Mouse (Mus musculus): ENCODE measurements around the gene Mars. TPM values are rescaled to one million over a fixed set of nuclear protein-coding genes. Genes with fewer than 3 reads are reported as not detected.

Mars gene
- total and polyA plus RNA-seq, 3 experiments: 143 to 224 (median 161) TPM

GRCm38 (mm10) chr10:127324495-127324894 lies 12.9 kb upstream of the Mars start:
- 0 out of 2 replicates have a peak overlapping the region, but pooled peaks have one; percentile 87 for H3K9ac ChIP-seq (ENCODE audit: insufficient read depth, low read depth)
- dilution Hi-C loops (cut with MboI; ENCODE audit: extremely low pct_ligation_motif_present, extremely low pct_unique_long_range_greater_than_20kb, low sequenced_read_pairs) (no loop called here), in situ Hi-C loops (cut with MboI; ENCODE audit: low pct_ligation_motif_present, low pct_unique_long_range_greater_than_20kb, low sequenced_read_pairs) (no loop called here)
- peak overlapping the region; percentile 97 for H3K4me2 ChIP-seq (ENCODE audit: insufficient read depth, low read depth, poor library complexity, severe bottlenecking)
- H3K79me2 ChIP-seq (replicated peaks; ENCODE audit: control insufficient read depth, extremely low read depth, insufficient read depth, poor library complexity, severe bottlenecking): no peaks in the 10 kb centered on the region
- H3K4me1 ChIP-seq (ENCODE audit: control insufficient read depth in 1 of 2, insufficient read depth in 2 of 2): peaks cover 5 to 41% of the 10 kb centered on the region in 2 experiments
- H3K27me3 ChIP-seq (replicated peaks): no peaks in the 10 kb centered on the region
- TF ChIP-seq MEF2A (IDR thresholded peaks at IDR 0.05; ENCODE audit: borderline replicate concordance, low read depth, low read length): no peak
- TF ChIP-seq CHD1 (IDR thresholded peaks at IDR 0.05; ENCODE audit: low read depth, low read length): no peak
- TF ChIP-seq ETS1 (conservative IDR thresholded peaks at IDR 0.05; ENCODE audit: low read depth, low read length): no peak
- TF ChIP-seq SIN3A (IDR thresholded peaks at IDR 0.05; ENCODE audit: low read length): peak; percentile 46; the same call in 1 of the 2 replicates
- no peak for TF ChIP-seq USF1 (IDR thresholded peaks at IDR 0.05; ENCODE audit: low read depth, low read length)
- 0 out of 2 replicates have a peak, but pooled peaks have one; percentile 61 for TF ChIP-seq MYC (IDR thresholded peaks at IDR 0.05; ENCODE audit: low read depth, low read length)
- TF ChIP-seq JUN (IDR thresholded peaks at IDR 0.05; ENCODE audit: insufficient read depth, low read depth, low read length): no peak
- TF ChIP-seq KAT2A (IDR thresholded peaks at IDR 0.05; ENCODE audit: insufficient replicate concordance, low read length): no peak
- no peak for TF ChIP-seq TBP (conservative IDR thresholded peaks at IDR 0.05; ENCODE audit: low read depth, low read length)
- peak; percentile 44 to 72; a peak in 3 of 4 replicates for TF ChIP-seq CTCF (conservative IDR thresholded peaks at IDR 0.05 in 1 of 2, IDR thresholded peaks at IDR 0.05 in 1 of 2; ENCODE audit: low read depth in 2 of 2, low read length in 2 of 2)
- no peak for TF ChIP-seq GABPA (IDR thresholded peaks at IDR 0.05; ENCODE audit: insufficient replicate concordance, low read depth, low read length)
- TF ChIP-seq IRF4 (IDR thresholded peaks at IDR 0.05; ENCODE audit: low read depth, low read length): peak; percentile 21; the same call in 1 of the 2 replicates
- TF ChIP-seq HCFC1 (IDR thresholded peaks at IDR 0.05; ENCODE audit: low read depth, low read length): peak; percentile 30
- TF ChIP-seq PAX5 (IDR thresholded peaks at IDR 0.05; ENCODE audit: low read length): no peak
- TF ChIP-seq ZKSCAN1 (IDR thresholded peaks at IDR 0.05; ENCODE audit: borderline replicate concordance, low read depth, low read length): no peak
- TF ChIP-seq RAD21 (IDR thresholded peaks at IDR 0.05; ENCODE audit: low read depth, low read length): peak; percentile 37
- TF ChIP-seq MXI1 (IDR thresholded peaks at IDR 0.05; ENCODE audit: low read depth, low read length): 0 out of 2 replicates have a peak, but pooled peaks have one; percentile 10
- 0 out of 2 replicates have a peak, but pooled peaks have one; percentile 46 for TF ChIP-seq MAZ (IDR thresholded peaks at IDR 0.05; ENCODE audit: low read depth, low read length)
- no peak for TF ChIP-seq NRF1 (IDR thresholded peaks at IDR 0.05; ENCODE audit: low read depth, low read length)
- no peak for TF ChIP-seq POLR2AphosphoS2 (IDR thresholded peaks at IDR 0.05; ENCODE audit: low read depth, low read length)
- 0 out of 2 replicates have a peak, but pooled peaks have one; percentile 18 for TF ChIP-seq NELFE (IDR thresholded peaks at IDR 0.05; ENCODE audit: low read depth, low read length)
- no peak for TF ChIP-seq USF2 (conservative IDR thresholded peaks at IDR 0.05; ENCODE audit: low read depth, low read length)
- TF ChIP-seq POLR2A (IDR thresholded peaks at IDR 0.05; ENCODE audit: low read depth, low read length): no peak
- no peak for TF ChIP-seq UBTF (IDR thresholded peaks at IDR 0.05; ENCODE audit: low read depth, low read length)
- TF ChIP-seq SMC3 (IDR thresholded peaks at IDR 0.05; ENCODE audit: low read depth, low read length): peak; percentile 49
- no peak for TF ChIP-seq ZMIZ1 (IDR thresholded peaks at IDR 0.05; ENCODE audit: low read depth, low read length)
- no peak for TF ChIP-seq BHLHE40 (IDR thresholded peaks at IDR 0.05; ENCODE audit: low read depth, low read length)
- 0 out of 2 replicates have a peak, but pooled peaks have one; percentile 21 for TF ChIP-seq ELF1 (IDR thresholded peaks at IDR 0.05; ENCODE audit: low read depth, low read length)
- H3K4me3 ChIP-seq (replicated peaks in 1 of 3; ENCODE audit: low read depth in 2 of 3, low read length in 2 of 3, poor library complexity in 1 of 3): peak overlapping the region; percentile 58 to 81 (median 75)
- peaks cover 29 to 42% of the 10 kb centered on the region in 2 experiments for H3K36me3 ChIP-seq (replicated peaks in 1 of 2; ENCODE audit: control insufficient read depth in 1 of 2, insufficient read depth in 1 of 2, low read length in 1 of 2)
- peak; percentile 94 for DNase-seq (ENCODE audit: extremely low read depth)
- H3K9me3 ChIP-seq (replicated peaks; ENCODE audit: low read length): no peaks in the 10 kb centered on the region
- H3K27ac ChIP-seq (ENCODE audit: insufficient read depth, low read depth): no peak overlapping the region

Measured in CH12.LX (cell line).